Mouse (Mus musculus) CH12.LX (cell line): ENCODE measurements around the gene Smyd5.

Source experiments
- CTCF ChIP-seq, 2 experiments: IDR thresholded peaks in 1 of 2; conservative IDR thresholded peaks in 1 of 2; 2 replicates each; pipeline ENCODE4 v1.5.1; 2011 to 2012; ENCODE audit warnings: low read depth in 2 of 2, low read length in 2 of 2, improper control_type of control experiment in 1 of 2, inconsistent platforms in 1 of 2, mild to moderate bottlenecking in 1 of 2, moderate library complexity in 1 of 2
- EP300 ChIP-seq: IDR thresholded peaks from 2 replicates; pipeline ENCODE4 v1.6.1; 2011; ENCODE audit warnings: low read length, improper control_type of control experiment
- JUN ChIP-seq: IDR thresholded peaks from 2 replicates; pipeline ENCODE4 v1.6.1; 2011; ENCODE audit warnings: low read depth, mild to moderate bottlenecking, low read length, improper control_type of control experiment, moderate library complexity; ENCODE audit not compliant: insufficient read depth
- MAFK ChIP-seq: IDR thresholded peaks from 2 replicates; pipeline ENCODE4 v1.6.1; 2011; ENCODE audit warnings: low read length, improper control_type of control experiment; ENCODE audit not compliant: insufficient replicate concordance
- MEF2A ChIP-seq: IDR thresholded peaks from 2 replicates; pipeline ENCODE4 v1.6.1; 2014; ENCODE audit warnings: low read depth, mild to moderate bottlenecking, inconsistent platforms, low read length, improper control_type of control experiment, borderline replicate concordance
- POLR2A ChIP-seq: IDR thresholded peaks from 2 replicates; pipeline ENCODE4 v1.6.1; 2011; ENCODE audit warnings: low read depth, mild to moderate bottlenecking, improper control_type of control experiment, low read length
- POLR2AphosphoS2 ChIP-seq: IDR thresholded peaks from 2 replicates; pipeline ENCODE4 v1.6.1; 2011; ENCODE audit warnings: low read depth, low read length, improper control_type of control experiment
- SIN3A ChIP-seq: IDR thresholded peaks from 2 replicates; pipeline ENCODE4 v1.6.1; 2012; ENCODE audit warnings: low read length, improper control_type of control experiment, inconsistent platforms
- TBP ChIP-seq: conservative IDR thresholded peaks from 2 replicates; pipeline ENCODE4 v1.6.1; 2011; ENCODE audit warnings: low read depth, low read length, improper control_type of control experiment
- ZC3H11A ChIP-seq: IDR thresholded peaks from 2 replicates; pipeline ENCODE4 v1.6.1; 2012; ENCODE audit warnings: low read depth, mild to moderate bottlenecking, inconsistent platforms, low read length, improper control_type of control experiment
- ZNF384 ChIP-seq: IDR thresholded peaks from 2 replicates; pipeline ENCODE4 v1.6.1; 2012; ENCODE audit warnings: low read depth, low read length, improper control_type of control experiment, inconsistent platforms

DNA sequence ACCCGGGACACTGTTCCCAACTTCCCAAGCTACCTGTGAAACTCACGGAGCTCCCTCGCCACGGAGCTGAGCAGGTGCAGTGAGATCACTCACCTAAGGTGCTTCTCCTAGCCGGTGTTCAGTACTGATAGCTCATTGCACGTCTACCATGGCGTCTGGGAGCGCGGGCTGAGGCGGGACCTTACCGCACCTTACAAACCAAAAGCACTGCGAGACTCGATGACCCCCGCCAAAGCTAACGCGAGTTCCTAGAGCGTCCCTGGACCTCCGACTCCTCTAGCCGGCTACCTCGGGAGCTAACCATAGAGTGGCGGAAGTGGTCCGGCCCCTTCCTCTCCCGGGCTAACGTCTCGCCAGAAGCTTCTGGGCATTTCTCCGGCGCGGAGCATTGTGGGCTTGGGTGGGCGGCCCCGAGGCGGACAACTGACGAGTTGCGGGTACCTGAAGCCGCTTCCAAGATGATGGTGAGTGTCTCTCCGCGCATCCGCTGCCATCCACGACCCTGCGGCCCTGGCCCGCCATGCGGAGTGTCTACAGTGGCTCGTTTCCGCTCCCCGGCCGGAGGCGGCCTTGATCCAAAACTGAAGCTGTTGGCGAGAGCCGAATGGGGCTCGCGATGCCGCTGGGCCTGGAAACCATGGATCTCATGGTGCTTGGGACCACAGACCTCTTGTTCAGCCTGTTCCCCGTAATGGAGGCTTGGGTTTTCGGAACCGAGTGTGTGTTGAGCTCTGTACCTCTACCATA lies 20.0 kb downstream of the Smyd5 start, which contains the start of gene Pradc1:
- no peak for TF ChIP-seq ZNF384
- TF ChIP-seq CTCF (conservative IDR thresholded peaks at IDR 0.05 in 1 of 2, IDR thresholded peaks at IDR 0.05 in 1 of 2; ENCODE audit: low read depth in 2 of 2, low read length in 2 of 2): no peak
- peak; percentile 93 for TF ChIP-seq TBP
- TF ChIP-seq MAFK: no peak
- no peak for TF ChIP-seq ZC3H11A
- peak; percentile 61; the same call in 1 of the 2 replicates for TF ChIP-seq POLR2AphosphoS2
- TF ChIP-seq JUN: no peak
- no peak for TF ChIP-seq EP300
- peak; percentile 91 for TF ChIP-seq SIN3A
- TF ChIP-seq MEF2A: peak; percentile 50; the same call in 1 of the 2 replicates
- TF ChIP-seq POLR2A: peak; percentile 86
